Mouse (Mus musculus): ENCODE measurements around the gene S100pbp.

S100pbp gene

GRCm38 (mm10) chr4:129130149-129130548, 59.4 kb downstream of the S100pbp start:
- DNase-seq (ENCODE audit: low spot score): peak; percentile 84

- no peak for DNase-seq (ENCODE audit: low spot score)
These were observed 60.1 kb downstream of the S100pbp start for GRCm38 (mm10) chr4:129129387-129129786.

- DNase-seq (ENCODE audit: low spot score): no peak
These were observed 60.8 kb downstream of the S100pbp start for GRCm38 (mm10) chr4:129128582-129129338.

GRCm38 (mm10) chr4:129125736-129126451, 63.6 kb downstream of the S100pbp start:
- DNase-seq (ENCODE audit: low spot score): peak; percentile 64

GRCm38 (mm10) chr4:129124652-129125146, 64.8 kb downstream of the S100pbp start:
- peak; percentile 73 for DNase-seq (ENCODE audit: low spot score)

GRCm38 (mm10) chr4:129122719-129123118, 66.8 kb downstream of the S100pbp start:
- DNase-seq (ENCODE audit: low spot score): no peak

GRCm38 (mm10) chr4:129122107-129122506, 67.4 kb downstream of the S100pbp start:
- DNase-seq (ENCODE audit: low spot score): no peak

- DNase-seq (ENCODE audit: low spot score): no peak
These were observed 67.9 kb downstream of the S100pbp start, which contains the start of gene Hpca for GRCm38 (mm10) chr4:129121569-129122086. Gene Hpca (minus strand): TSS chr4:129122036.

- peak; percentile 78 for DNase-seq (ENCODE audit: low spot score)
These were observed 68.7 kb downstream of the S100pbp start for GRCm38 (mm10) chr4:129120520-129121445.

- no peak for DNase-seq (ENCODE audit: low spot score)
These were observed 69.8 kb downstream of the S100pbp start for GRCm38 (mm10) chr4:129119708-129120107.

- DNase-seq (ENCODE audit: low spot score): no peak
These were observed 71.6 kb downstream of the S100pbp start for GRCm38 (mm10) chr4:129117720-129118510.

- no peak for DNase-seq (ENCODE audit: low spot score)
These were observed 72.8 kb downstream of the S100pbp start for GRCm38 (mm10) chr4:129116703-129117102.

- peak; percentile 93 for DNase-seq (ENCODE audit: low spot score)
These were observed 76.2 kb downstream of the S100pbp start for GRCm38 (mm10) chr4:129113083-129113988.

- DNase-seq (ENCODE audit: low spot score): no peak
These were observed 77.3 kb downstream of the S100pbp start for GRCm38 (mm10) chr4:129112231-129112630.

GRCm38 (mm10) chr4:129111350-129111749, 78.2 kb downstream of the S100pbp start:
- peak; percentile 25 for DNase-seq (ENCODE audit: low spot score)

- DNase-seq (ENCODE audit: low spot score): no peak
These were observed 78.7 kb downstream of the S100pbp start for GRCm38 (mm10) chr4:129110804-129111203.

GRCm38 (mm10) chr4:129108624-129109023, 80.9 kb downstream of the S100pbp start:
- no peak for DNase-seq (ENCODE audit: low spot score)

GRCm38 (mm10) chr4:129107348-129107899, 82.1 kb downstream of the S100pbp start:
- DNase-seq (ENCODE audit: low spot score): no peak

- DNase-seq (ENCODE audit: low spot score): no peak
These were observed 83.5 kb downstream of the S100pbp start for GRCm38 (mm10) chr4:129106073-129106472.

Measured in retina, embryonic 14.5 days (tissue).